Mouse (Mus musculus) lung, postnatal 0 days (tissue): Measurements from ENCODE around the gene Htr2c.

Source experiments
- CTCF ChIP-seq: IDR thresholded peaks from 2 replicates; pipeline ENCODE4 v1.5.1; 2016; ENCODE audit warnings: antibody characterized with exemption, mild to moderate bottlenecking
- EP300 ChIP-seq: IDR thresholded peaks from 2 replicates; pipeline ENCODE4 v1.6.1; 2016; ENCODE audit warnings: antibody characterized with exemption, mild to moderate bottlenecking, control low read depth

DNA sequence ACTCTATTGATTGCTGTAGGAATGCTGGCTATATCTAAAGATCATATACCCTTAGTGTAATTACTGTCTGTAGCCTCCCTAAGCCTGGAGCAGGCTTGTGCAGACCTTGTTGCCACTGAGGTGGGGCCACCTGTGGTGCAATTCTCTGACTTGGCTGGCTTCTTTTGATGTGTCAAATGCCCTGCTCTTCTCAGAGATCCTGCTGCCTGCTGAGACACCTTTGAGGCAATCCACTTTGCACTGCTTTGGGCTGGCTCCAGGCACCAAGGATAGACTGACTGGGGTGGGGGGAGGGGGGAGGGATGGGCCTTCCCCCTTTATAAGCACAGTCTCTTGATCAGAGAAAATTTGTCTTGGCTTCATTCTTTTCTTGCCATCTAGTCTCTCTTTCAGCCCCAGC, 252.9 kb downstream of the Htr2c start:
- no peak for TF ChIP-seq CTCF
- TF ChIP-seq EP300: no peak
